Mouse (Mus musculus) CD4-positive helper T cell, adult 2 months (primary cell): ENCODE data around the gene Casc3.

ENCODE experiments used
- DNase-seq: peaks from one replicate; pipeline ENCODE4 v3.0.0-alpha.2; 2012; ENCODE audit warnings: low read depth, missing footprints, low spot score

Gene Casc3

DNA sequence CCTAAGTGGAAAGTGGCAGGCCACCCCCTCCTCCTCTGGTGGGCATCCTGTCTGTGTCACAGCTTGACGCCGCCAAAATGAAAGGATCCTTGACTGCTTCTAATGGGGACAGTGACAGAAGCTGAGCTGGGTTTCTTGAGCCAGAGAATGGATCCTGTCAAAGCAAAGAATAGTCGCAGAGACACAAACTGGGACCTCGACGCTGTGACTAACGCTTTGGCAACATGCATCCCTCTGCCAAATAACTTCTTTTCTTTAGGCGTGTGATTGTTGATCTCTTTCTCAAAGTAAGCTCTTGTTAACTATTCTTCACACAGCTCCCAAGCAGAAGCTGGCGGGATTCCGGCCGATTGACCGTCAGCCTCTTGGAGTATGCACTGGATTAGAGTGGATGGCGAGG is 62.6 kb downstream of the Casc3 start:
- no peak for DNase-seq

DNA sequence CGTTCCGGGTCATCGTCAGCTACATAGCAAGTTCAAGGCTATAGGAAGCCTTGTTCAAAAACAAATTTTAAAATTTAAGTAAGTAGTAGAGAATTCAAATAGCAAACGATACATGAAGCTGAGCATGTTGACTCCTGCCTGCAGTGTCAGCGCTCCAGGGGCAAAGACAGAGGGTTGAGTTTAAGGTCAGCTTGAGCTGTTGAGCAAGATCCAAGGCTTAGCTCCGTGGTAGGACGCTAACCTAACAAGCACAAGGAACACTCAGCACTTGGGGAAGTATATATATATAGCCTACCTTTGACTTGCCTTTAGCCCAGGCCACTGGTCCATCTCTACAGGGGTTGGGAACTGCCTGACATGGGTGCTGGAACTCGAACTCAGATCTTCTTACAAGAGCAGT is 65.2 kb downstream of the Casc3 start:
- DNase-seq = no peak

DNA sequence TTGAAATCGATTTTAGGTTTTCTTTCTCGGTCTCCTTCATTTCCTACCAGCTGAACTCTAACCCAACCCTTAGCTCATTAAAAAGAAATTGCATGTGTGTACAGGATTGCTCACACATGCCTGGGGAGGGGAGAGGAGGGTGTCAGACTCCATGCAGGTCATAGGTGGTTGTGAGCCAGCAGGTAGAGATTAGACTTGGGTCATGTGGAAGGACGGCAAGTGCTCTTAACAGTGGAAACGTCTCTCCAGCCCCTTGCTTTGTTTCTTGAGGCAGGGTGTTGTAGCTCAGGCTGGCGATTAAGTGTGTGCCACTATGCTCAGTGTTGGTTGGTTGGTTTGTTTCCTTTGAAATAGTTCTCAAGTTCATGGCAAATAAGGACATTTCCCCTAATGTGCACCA is 66.1 kb downstream of the Casc3 start:
- no peak for DNase-seq

DNA sequence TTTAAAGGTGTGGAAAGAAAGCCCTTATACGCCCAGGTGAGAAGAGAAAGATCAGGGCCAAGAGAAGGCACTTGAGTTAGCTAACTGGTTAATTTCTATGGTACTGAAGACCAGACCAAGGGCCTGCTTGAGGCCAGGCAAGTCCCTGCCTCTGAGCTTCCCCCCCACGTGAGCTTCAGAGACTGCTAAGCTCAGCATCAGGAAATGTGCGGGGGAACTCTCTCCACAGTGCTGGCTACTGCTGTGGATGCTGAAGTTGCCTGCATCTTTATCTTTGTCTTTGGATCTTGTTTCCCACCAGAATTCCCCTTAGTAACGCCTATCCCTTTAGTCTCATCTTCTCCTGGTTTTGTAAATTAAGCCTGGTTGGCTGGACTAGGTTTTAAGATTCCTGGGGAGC is 66.7 kb downstream of the Casc3 start:
- DNase-seq = no peak

DNA sequence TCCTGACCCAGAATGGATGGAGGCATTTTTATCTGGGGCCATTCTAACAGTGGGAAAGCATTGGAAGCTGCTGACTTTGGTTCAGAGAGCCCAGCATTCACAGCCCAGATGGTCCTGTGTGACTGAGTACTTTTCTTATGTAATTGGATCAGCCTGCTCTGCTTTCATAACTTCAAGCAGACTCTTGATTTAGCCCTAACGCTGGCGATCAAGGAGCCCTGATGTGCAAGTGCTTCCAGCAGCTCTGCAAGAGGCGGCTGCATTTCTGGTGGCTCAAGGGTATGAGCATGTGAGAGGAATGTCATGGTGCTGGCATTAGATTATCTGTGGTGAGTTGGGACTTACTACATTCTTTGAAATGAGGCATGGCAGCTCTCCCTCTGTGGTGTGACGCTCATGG is 67.3 kb downstream of the Casc3 start:
- DNase-seq = no peak

DNA sequence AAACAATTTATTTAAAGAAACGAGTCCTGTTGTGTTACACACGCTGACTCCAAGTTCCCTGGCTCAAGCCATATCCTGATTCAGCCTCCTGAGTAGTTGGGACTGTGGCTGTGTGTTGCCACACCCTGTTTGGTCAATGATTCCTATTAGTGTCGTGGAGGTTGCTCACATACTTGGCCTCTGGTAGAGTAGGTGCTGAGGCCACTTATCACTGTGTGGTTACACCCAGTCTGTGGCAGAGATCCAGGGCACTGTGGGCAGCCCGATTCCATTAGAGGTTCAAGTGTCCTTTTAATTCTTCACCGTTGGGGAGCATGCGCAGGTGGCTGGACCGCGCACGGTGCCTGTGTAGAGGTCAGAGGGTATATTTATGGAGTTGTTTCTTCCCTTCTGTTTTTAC is 69.2 kb downstream of the Casc3 start:
- no peak for DNase-seq

DNA sequence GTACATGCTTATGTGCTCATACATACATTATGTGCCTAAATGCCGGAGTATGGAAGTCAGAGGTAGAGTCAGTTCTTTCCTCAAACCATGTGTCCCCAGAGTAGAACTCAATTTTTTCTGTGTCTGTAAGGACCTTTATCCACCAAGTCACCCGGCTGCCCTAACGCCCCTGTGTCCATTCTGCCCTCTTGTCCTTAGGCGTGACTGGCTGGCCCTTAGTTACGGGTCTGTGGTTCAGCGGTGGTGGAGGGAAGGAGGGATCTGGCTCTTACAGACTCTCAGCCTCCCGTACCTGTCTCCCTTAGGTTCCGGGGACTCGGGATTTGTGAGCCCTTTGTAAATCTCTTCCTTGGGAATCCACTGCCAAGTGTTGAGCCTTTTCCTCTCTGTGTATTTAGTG is 72.3 kb downstream of the Casc3 start:
- no peak for DNase-seq
